Mouse (Mus musculus) embryonic facial prominence, embryonic 14.5 days (tissue): ENCODE data around the gene Elp1. TPM values are rescaled to one million over a fixed set of nuclear protein-coding genes. Genes with fewer than 3 reads are reported as not detected.
A peak's percentile ranks its signal among the peaks of the same experiment; 100 is the strongest.

Experiments
- ATAC-seq: fragments of 200-750 bp; cut with Nextera tagmentation; 2 replicates; pipeline ENCODE4 v1.8.0; 2017; ENCODE audit warnings: low read depth, moderate number of reproducible peaks, moderate TSS enrichment
- DNase-seq: peaks from one replicate; pipeline ENCODE4 v3.0.0-alpha.2; 2015; ENCODE audit warnings: low spot score
- H3K27ac ChIP-seq: fragments of 300-500 bp; sonication (generic); replicated peaks from 2 replicates; pipeline ENCODE4 v1.5.1; 2014; ENCODE audit warnings: low read depth, mild to moderate bottlenecking, low read length, moderate library complexity
- H3K27me3 ChIP-seq: fragments of 300-500 bp; sonication (generic); replicated peaks from 2 replicates; pipeline ENCODE4 v1.6.1; 2014; ENCODE audit warnings: low read length; ENCODE audit not compliant: control insufficient read depth, insufficient read depth
- H3K36me3 ChIP-seq: fragments of 300-500 bp; sonication (generic); 2 replicates; pipeline ENCODE4 v1.6.1; 2014; ENCODE audit warnings: low read length, mixed read lengths; ENCODE audit not compliant: control insufficient read depth, insufficient read depth
- H3K4me1 ChIP-seq: fragments of 300-500 bp; sonication (generic); 2 replicates; pipeline ENCODE4 v1.6.1; 2014; ENCODE audit warnings: antibody characterized with exemption, low read length; ENCODE audit not compliant: control insufficient read depth, insufficient read depth
- H3K4me2 ChIP-seq: fragments of 300-500 bp; sonication (generic); 2 replicates; pipeline ENCODE4 v1.6.1; 2014; ENCODE audit warnings: low read depth, mild to moderate bottlenecking, low read length, moderate library complexity, mixed read lengths
- H3K4me3 ChIP-seq: fragments of 300-500 bp; sonication (generic); 2 replicates; pipeline ENCODE4 v1.5.1; 2014; ENCODE audit warnings: low read depth, mild to moderate bottlenecking, low read length
- H3K9ac ChIP-seq: fragments of 300-500 bp; sonication (generic); 2 replicates; pipeline ENCODE4 v1.6.1; 2014; ENCODE audit warnings: low read depth, mild to moderate bottlenecking, low read length, moderate library complexity, mixed read lengths
- H3K9me3 ChIP-seq: fragments of 300-500 bp; sonication (generic); 2 replicates; pipeline ENCODE4 v1.6.1; 2016; ENCODE audit warnings: low read length; ENCODE audit not compliant: control insufficient read depth
- WGBS: fragments of 180-500 bp; shearing (Covaris S2); extraction: QIAGEN DNeasy Blood & Tissue Kit; methylation state at CpG from one replicate; pipeline ENCODE4 v1.1.7; 2014; 5-methylcytosine and 5-hydroxymethylcytosine counted together
- polyA plus RNA-seq: library from polyadenylated mRNA; unstranded; fragments of >200 nt; fragmentation: Nextera tagmentation; extraction: Ambion mirVana; gene quantifications from 2 replicates; pipeline ENCODE4 v1.2.1, GENCODE M21; 2014

The Elp1 gene
- polyA plus RNA-seq: 56.8 and 74.8 TPM in 2 replicates

DNA sequence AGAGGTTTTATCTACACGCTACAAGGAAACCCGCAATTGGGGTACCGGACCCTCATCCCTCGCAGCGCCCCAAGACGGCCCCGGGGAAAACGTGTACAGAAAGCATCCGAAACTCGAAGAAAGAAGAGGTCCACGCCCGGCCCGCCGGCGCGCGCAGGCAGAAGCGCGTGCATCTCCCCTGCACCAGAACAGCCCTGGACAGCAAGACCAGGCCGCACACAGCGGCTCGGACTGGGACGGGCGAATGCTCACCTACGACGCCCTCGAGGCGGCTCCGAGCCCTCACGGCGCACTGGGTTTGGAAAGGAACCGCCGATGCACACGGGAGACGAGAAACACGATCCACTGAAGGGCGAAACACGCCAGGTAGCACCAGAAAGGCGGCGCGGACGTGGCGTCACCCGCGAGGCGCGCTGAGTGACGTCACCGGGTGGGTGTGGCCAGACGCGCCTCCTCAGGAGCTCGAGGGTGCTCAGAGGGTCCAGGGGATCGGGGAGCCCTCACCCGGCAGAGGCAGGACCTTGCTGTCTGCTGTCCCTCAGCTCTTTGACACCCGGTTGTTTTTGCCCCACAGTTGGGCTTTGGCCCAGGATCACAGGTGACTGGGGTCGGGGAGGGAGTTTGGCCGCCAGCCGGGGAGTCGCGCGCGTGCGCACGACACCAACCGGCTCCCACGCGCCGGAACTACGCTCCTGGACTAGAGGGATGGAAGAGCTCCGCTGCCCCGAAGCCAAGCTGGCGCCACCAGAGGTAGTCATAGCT is at the start of gene Elp1, which contains the start of gene Fam206a:
Elp1 (minus strand) TSS at position 425 of the 762 bp plus-strand sequence.
Fam206a (plus strand) TSS at position 439 of the 762 bp plus-strand sequence.
- no peaks in the 10 kb centered on the region for H3K27me3 ChIP-seq
- peak; percentile 92 for DNase-seq
- H3K9me3 ChIP-seq: no peaks in the 10 kb centered on the region
- H3K4me2 ChIP-seq: peak within 1 kb of the TSS; percentile 58
- WGBS: 0% methylated on average over 58 of the region's 72 CpGs
- peaks cover 58% of the 10 kb centered on the region for H3K36me3 ChIP-seq
- H3K4me3 ChIP-seq: peak within 1 kb of the TSS; percentile 68
- H3K9ac ChIP-seq: peak within 1 kb of the TSS; percentile 86
- peak within 1 kb of the TSS; percentile 84 for H3K27ac ChIP-seq
- ATAC-seq: peak; percentile 97
- H3K4me1 ChIP-seq: peaks cover 13% of the 10 kb centered on the region; the same call in 1 of the 2 replicates

DNA sequence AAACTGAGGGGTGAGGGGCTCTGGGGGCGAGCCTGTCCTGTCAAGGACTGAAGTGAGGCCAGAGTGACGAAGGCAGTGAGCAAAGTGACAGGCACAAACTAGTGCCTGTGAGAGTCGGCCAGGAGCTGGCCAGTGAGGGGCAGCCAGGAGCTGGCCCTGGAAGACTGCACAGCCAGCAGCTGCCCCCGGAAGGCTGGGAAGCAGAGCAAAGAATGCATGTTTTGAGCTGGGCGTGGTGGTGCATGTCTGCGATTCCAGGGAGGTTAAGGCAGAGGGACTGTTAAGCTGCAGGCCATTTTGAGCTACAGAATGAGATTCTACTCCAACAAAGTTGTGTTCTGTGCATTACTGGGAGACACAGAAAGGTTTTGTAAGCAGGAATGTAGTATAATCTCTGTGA is 48.6 kb upstream of the Elp1 start:
- H3K9ac ChIP-seq: no peak overlapping the region

DNA sequence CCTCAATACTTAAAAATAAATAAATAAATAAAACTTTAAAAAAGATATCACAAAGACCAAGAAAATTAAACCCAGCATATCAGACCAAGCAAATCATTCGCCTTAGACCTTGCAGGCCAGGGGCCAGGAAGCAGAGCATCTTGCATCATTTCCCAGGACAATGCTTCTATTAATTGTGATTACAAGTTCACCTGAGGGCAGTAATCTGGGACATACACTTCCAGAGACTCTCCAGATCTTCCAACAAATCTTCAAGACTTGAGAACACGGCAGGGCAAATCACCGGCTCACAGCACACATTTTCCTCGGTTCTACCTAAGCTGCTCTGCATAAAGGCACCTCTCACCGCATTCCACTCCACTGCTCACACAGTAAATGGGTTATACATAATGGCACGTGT is 45.9 kb upstream of the Elp1 start:
- WGBS: 78% methylated on average over 6 of the region's 6 CpGs
- no peak overlapping the region for H3K4me3 ChIP-seq
- DNase-seq: no peak
- ATAC-seq: no peak
- peaks cover 4% of the 10 kb centered on the region; the same call in 1 of the 2 replicates for H3K4me1 ChIP-seq
- no peak overlapping the region for H3K27ac ChIP-seq
- H3K9ac ChIP-seq: no peak overlapping the region
- peaks cover 12% of the 10 kb centered on the region for H3K36me3 ChIP-seq
- 0 out of 2 replicates have a peak, but pooled peaks cover 5% of the 10 kb centered on the region for H3K9me3 ChIP-seq
- no peak overlapping the region for H3K4me2 ChIP-seq
- no peaks in the 10 kb centered on the region for H3K27me3 ChIP-seq

More for the DNA sequence above, 48.6 kb upstream of the Elp1 start:
- Histone ChIP-seq H3K27ac (peak overlapping the region; percentile 61; the same call in 1 of the 2 replicates), H3K4me1 (peaks cover 4% of the 10 kb centered on the region; the same call in 1 of the 2 replicates), H3K36me3 (no peaks in the 10 kb centered on the region), H3K9me3 (no peaks in the 10 kb centered on the region), H3K27me3 (no peaks in the 10 kb centered on the region), H3K4me3 (no peak overlapping the region), H3K4me2 (no peak overlapping the region)
- 22% methylated on average over 6 of the region's 6 CpGs for WGBS
- peak; percentile 72 for DNase-seq
- ATAC-seq: peak; percentile 54

DNA sequence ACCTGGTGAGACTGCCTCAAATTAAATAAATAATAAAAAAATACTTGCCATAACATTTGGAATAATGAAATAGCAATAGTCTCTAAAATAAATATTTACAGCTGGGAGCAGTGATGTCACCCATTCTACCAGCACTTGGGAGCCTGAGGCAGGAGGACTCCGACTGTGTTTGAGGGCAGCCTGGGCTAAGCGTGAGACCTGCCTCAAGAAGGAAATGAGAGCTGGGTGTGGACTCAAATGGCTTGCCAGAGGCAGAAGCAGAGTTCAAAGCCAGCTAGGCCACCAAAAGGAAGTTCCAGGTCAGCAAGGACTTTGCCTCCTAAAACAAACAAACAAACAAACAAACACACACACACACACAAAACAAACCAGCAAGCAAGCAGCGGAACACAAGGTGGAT is 45.3 kb upstream of the Elp1 start:
- Histone ChIP-seq H3K36me3 (peaks cover 12% of the 10 kb centered on the region), H3K27me3 (no peaks in the 10 kb centered on the region), H3K4me1 (peaks cover 4% of the 10 kb centered on the region; the same call in 1 of the 2 replicates), H3K27ac (no peak overlapping the region), H3K9ac (no peak overlapping the region), H3K4me2 (no peak overlapping the region), H3K4me3 (no peak overlapping the region), H3K9me3 (0 out of 2 replicates have a peak, but pooled peaks cover 5% of the 10 kb centered on the region)
- WGBS: 93% methylated on average over 3 of the region's 3 CpGs
- DNase-seq: no peak
- no peak for ATAC-seq

DNA sequence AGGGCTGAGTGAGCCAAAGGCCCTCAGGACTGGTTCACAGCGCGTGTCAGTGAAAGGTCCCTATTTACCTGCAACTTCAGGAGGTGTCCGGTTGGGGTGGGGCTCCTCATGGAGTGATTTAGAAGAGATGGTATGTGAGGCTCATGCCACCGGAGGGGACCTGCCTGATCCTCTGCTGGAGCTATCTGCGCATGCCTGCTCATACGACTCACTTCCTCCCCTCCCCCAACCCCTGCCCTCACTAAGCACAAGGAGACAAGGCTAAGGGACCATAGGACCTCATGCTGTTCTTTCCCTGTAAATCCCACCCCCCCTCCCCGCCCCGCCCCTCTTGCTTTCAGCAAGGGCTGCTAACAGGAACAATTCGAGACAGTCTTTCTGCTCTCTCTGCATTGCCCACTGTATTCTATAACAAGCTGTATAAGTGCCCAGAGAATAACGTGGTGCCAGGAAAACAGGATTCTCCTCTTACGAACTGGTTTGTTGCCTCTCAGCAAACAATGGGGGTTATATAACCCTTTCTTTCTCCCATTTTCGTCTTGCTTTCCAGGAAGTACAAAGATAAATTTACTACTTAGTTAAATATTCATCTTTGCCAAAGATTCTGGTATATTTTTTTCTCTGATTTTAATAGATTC is 43.9 kb upstream of the Elp1 start:
- Histone ChIP-seq H3K9me3 (0 out of 2 replicates have a peak, but pooled peaks cover 5% of the 10 kb centered on the region), H3K36me3 (peaks cover 12% of the 10 kb centered on the region), H3K9ac (no peak overlapping the region), H3K4me1 (peaks cover 4% of the 10 kb centered on the region; the same call in 1 of the 2 replicates), H3K4me2 (no peak overlapping the region), H3K4me3 (no peak overlapping the region), H3K27me3 (no peaks in the 10 kb centered on the region), H3K27ac (no peak overlapping the region)
- peak; percentile 55 for DNase-seq
- WGBS: 55% methylated on average over 9 of the region's 12 CpGs
- peak; percentile 78 for ATAC-seq

DNA sequence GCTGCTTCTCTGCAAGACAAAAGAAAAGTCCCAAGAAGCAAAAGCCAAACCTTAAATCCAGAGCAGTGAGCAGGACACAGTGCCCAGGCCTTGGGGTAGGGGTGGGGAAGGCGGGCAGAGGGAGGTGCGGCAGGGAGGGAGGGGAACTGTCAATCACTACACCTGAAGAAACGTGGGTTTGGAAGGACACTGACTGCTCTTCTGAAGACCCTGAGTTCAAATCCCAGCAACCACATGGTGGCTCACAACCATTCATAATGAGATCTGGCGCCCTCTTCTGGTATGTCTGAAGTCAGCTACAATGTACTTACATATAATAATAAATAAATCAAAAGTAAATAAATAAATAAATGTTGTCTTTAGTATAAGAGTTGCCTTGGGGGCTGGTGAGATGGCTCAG is 42.8 kb upstream of the Elp1 start:
- Histone ChIP-seq H3K27ac (no peak overlapping the region), H3K9ac (no peak overlapping the region), H3K4me2 (no peak overlapping the region), H3K4me3 (no peak overlapping the region), H3K36me3 (peaks cover 12% of the 10 kb centered on the region), H3K27me3 (no peaks in the 10 kb centered on the region), H3K9me3 (0 out of 2 replicates have a peak, but pooled peaks cover 5% of the 10 kb centered on the region), H3K4me1 (no peaks in the 10 kb centered on the region)
- ATAC-seq (no peak), DNase-seq (no peak)
- WGBS: 76% methylated on average over 4 of the region's 4 CpGs

DNA sequence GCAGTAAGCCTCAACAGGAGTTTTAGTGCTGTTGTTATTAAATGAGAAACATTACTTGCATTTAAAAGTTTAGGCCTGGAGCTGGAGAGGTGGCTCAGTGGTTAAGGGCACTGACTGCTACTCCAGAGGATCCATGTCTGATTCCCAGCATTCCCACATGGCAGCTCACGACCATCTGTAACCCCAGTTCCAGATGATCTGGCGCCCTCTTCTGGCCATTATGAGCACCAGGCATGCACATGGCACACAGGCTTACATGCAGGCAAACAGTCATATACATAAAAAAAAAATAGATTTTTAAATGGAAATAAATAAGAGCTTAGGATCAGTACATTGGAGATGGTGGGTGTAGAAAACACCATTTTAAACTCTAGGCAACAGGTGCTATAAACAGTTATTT is 41.8 kb upstream of the Elp1 start:
- Histone ChIP-seq H3K9me3 (0 out of 2 replicates have a peak, but pooled peaks cover 5% of the 10 kb centered on the region), H3K9ac (no peak overlapping the region), H3K4me3 (no peak overlapping the region), H3K4me2 (no peak overlapping the region), H3K36me3 (peaks cover 15% of the 10 kb centered on the region), H3K4me1 (no peaks in the 10 kb centered on the region), H3K27me3 (no peaks in the 10 kb centered on the region), H3K27ac (no peak overlapping the region)
- DNase-seq (no peak), ATAC-seq (no peak)
- 93% methylated on average over 2 of the region's 2 CpGs for WGBS

DNA sequence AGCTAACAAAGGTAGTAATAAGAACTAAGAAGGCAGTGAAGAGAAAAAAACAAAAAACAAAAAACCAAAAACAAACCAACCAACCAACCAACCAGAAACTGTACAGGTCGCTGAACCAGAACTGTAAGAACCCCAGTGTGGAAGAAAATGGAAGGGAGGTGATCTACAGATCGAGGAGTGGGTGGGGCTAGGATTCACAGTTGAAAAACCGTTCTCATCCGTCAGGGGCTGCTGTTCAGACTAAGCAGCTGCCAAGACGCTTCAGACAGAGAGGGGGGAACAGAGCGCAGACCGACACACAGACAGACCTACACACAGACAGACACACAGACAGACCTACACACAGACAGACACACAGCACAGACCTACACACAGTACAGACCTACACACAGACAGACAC is 40.4 kb upstream of the Elp1 start:
- H3K4me3 ChIP-seq: no peak overlapping the region
- WGBS: 72% methylated on average over 7 of the region's 7 CpGs
- H3K9me3 ChIP-seq: 0 out of 2 replicates have a peak, but pooled peaks cover 5% of the 10 kb centered on the region
- H3K9ac ChIP-seq: no peak overlapping the region
- H3K36me3 ChIP-seq: peaks cover 23% of the 10 kb centered on the region
- no peaks in the 10 kb centered on the region for H3K27me3 ChIP-seq
- H3K4me2 ChIP-seq: no peak overlapping the region
- no peak for ATAC-seq
- no peak for DNase-seq
- no peaks in the 10 kb centered on the region for H3K4me1 ChIP-seq
- no peak overlapping the region for H3K27ac ChIP-seq
